Mouse (Mus musculus) midbrain, embryonic 15.5 days (tissue): Measurements from ENCODE around the gene Pcx. TPM values are rescaled to one million over a fixed set of nuclear protein-coding genes. Genes with fewer than 3 reads are reported as not detected.

Source experiments
- ATAC-seq: fragments of 200-750 bp; cut with Nextera tagmentation; replicated peaks from 2 replicates; pipeline ENCODE4 v1.8.0; 2017; ENCODE audit warnings: moderate TSS enrichment
- H3K27ac ChIP-seq: fragments of 300-500 bp; sonication (generic); 2 replicates; pipeline ENCODE4 v1.5.1; 2015; ENCODE audit warnings: mild to moderate bottlenecking, inconsistent platforms
- H3K27me3 ChIP-seq: fragments of 300-500 bp; sonication (generic); replicated peaks from 2 replicates; pipeline ENCODE4 v1.6.1; 2015; ENCODE audit warnings: inconsistent platforms
- H3K36me3 ChIP-seq: fragments of 300-500 bp; sonication (generic); replicated peaks from 2 replicates; pipeline ENCODE4 v1.6.1; 2015; ENCODE audit warnings: inconsistent platforms
- H3K4me1 ChIP-seq: fragments of 300-500 bp; sonication (generic); 2 replicates; pipeline ENCODE4 v1.6.1; 2015; ENCODE audit warnings: inconsistent platforms
- H3K4me2 ChIP-seq: fragments of 300-500 bp; sonication (generic); 2 replicates; pipeline ENCODE4 v1.6.1; 2015; ENCODE audit warnings: inconsistent platforms, mild to moderate bottlenecking, moderate library complexity
- H3K4me3 ChIP-seq: fragments of 300-500 bp; sonication (generic); 2 replicates; pipeline ENCODE4 v1.5.1; 2015; ENCODE audit warnings: mild to moderate bottlenecking, inconsistent platforms
- H3K9ac ChIP-seq: fragments of 300-500 bp; sonication (generic); 2 replicates; pipeline ENCODE4 v1.6.1; 2015; ENCODE audit warnings: mild to moderate bottlenecking, inconsistent platforms
- H3K9me3 ChIP-seq: fragments of 300-500 bp; sonication (generic); 2 replicates; pipeline ENCODE4 v1.6.1; 2016; ENCODE audit warnings: inconsistent platforms
- WGBS: fragments of 180-500 bp; shearing (Covaris S2); methylation state at CpG from one replicate; pipeline ENCODE4 v1.1.7; 2015; ENCODE audit warnings: mixed read lengths; 5-methylcytosine and 5-hydroxymethylcytosine counted together
- polyA plus RNA-seq: library from polyadenylated mRNA; unstranded; fragments of >200 nt; fragmentation: Nextera tagmentation; extraction: Ambion mirVana; gene quantifications from 2 replicates; pipeline ENCODE4 v1.2.1, GENCODE M21; 2015

The Pcx gene
- polyA plus RNA-seq, 1 experiment from 2014 or later = 26.6 TPM

DNA sequence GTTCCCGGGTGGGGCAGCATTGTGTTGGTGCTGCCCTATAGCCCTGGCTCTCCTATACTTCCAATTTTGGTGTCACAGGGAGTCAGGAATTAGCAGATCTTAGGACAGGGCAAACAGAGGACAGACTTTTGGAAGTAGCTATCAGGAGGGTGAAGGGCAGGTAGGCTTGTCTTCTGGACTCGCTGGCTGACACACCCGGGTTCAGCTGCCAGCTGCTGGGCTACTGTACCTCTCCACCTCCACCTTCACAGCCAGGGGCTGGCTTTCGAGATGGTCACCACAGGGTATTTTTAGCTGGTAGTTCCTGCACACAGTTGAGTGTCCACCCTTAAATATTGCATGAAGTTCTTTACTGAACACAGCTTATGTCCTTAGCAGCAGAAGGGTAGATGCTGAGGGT, 98.2 kb downstream of the Pcx start:
- H3K4me2 ChIP-seq = no peak overlapping the region
- H3K9me3 ChIP-seq = no peaks in the 10 kb centered on the region
- no peak for ATAC-seq
- peaks cover 19% of the 10 kb centered on the region for H3K4me1 ChIP-seq
- 85% methylated on average over 4 of the region's 4 CpGs for WGBS
- H3K27me3 ChIP-seq = no peaks in the 10 kb centered on the region
- no peak overlapping the region for H3K9ac ChIP-seq
- no peak overlapping the region for H3K27ac ChIP-seq
- H3K36me3 ChIP-seq = no peaks in the 10 kb centered on the region; the same call in 1 of the 2 replicates
- H3K4me3 ChIP-seq = no peak overlapping the region

DNA sequence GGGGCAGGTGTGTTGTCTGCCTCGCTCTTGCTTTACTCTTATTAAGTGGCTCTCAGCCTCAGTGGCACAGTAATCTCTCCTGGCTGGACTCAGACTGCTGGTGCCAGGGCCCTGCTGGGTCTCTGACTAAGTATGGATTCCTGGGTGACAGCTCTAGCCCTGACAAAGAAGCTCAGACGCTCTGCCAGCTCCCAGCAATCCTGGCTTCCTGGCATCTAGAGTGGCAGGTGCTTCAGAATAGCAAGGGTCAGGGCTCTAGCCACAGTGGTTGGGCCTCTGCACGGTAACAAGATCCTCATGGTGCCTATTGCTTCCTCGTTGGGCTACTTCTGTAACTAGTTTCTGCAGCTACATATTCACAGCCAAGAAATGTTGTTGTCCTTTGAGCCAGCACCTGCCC, 99.8 kb downstream of the Pcx start:
- Histone ChIP-seq H3K4me3 (no peak overlapping the region), H3K9me3 (no peaks in the 10 kb centered on the region), H3K9ac (no peak overlapping the region), H3K27me3 (no peaks in the 10 kb centered on the region), H3K4me2 (no peak overlapping the region), H3K36me3 (no peaks in the 10 kb centered on the region; the same call in 1 of the 2 replicates), H3K4me1 (peaks cover 29% of the 10 kb centered on the region), H3K27ac (no peak overlapping the region)
- WGBS = 68% methylated on average over 4 of the region's 4 CpGs
- ATAC-seq = no peak

DNA sequence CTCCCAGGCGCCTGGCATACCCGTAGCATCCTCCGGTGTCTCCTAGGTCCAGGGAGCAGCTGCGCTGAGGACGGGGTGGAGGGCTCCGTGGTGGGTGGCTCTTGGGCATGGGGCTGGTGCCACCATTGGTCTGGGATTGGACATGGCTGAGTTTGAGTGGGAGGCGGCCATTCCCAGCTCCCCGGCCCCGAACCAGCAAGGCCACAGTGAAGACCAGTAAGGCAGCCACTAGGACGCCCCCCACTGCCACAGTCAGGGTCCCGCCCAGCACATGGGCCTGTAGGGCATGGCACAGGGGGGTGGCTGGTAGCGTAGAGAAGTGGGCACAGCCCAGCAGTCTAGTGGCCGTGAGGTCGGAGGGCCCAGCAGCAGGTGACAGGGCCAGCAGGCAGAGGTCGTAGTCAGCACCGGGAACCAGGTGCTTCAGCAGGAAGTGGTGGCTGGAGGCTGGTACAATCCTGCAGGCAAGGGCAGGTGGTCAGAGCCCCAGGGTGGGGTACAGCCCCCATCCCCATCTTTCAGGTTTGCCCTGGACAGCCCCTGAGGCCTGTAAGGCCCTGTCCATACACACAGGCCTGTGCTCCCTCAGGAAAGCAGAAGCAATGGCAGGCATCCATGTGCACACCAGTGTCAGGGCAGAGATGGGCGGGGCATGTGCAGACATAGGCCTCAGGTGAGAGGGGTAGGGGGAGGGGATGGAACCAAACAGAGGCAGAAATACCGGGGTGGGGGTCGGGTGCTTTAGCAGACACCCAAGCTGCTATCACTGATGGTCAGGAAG, 102.1 kb downstream of the Pcx start:
- H3K9me3 ChIP-seq = no peaks in the 10 kb centered on the region
- no peaks in the 10 kb centered on the region; the same call in 1 of the 2 replicates for H3K36me3 ChIP-seq
- H3K27me3 ChIP-seq = no peaks in the 10 kb centered on the region
- H3K9ac ChIP-seq = no peak overlapping the region
- WGBS = 90% methylated on average over 19 of the region's 19 CpGs
- no peak overlapping the region for H3K4me3 ChIP-seq
- H3K4me2 ChIP-seq = no peak overlapping the region
- no peak overlapping the region for H3K27ac ChIP-seq
- no peak for ATAC-seq
- peaks cover 38% of the 10 kb centered on the region for H3K4me1 ChIP-seq

DNA sequence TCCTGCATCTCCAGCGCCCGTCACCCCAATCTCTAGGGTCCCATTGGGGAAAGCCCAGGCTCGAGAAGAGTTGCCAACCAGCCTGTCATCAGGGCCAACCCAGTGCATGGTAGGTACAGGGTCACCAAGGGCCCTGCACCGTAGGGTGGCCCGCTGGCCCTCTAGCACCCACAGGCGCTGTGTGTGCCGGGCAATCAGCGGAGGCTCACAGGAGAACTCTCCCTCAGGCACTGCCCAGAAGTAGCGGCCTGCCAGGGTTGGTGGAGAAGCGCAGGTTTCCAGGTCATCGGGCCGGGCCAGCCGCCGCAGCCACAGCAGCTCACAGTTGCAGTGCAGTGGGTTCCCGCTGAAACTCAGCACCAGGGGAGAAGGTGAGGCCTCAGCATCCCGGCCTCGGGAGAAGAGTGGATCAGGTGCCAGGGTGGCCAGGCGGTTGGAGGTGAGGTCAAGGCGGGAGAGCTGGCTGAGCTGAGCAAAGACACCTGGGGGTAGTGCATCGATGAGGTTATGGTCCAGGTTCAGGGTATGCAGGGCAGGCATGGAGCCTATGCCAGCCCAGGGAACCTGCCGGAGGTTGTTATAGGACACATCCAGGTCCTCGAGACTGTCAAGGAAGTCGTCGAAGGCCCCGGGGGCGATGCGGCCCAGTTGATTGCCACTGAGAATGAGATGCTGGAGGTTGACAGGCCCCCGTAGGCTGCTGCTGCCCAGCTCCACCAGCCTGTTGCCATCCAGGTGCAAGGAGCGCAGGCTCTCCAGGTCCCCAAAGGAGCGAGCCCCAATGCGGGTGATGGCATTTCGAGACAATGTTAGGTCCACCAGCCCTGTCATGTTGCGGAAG, 103.4 kb downstream of the Pcx start:
- Histone ChIP-seq H3K4me3 (peak overlapping the region; percentile 74), H3K9ac (peak overlapping the region; percentile 6; the same call in 1 of the 2 replicates), H3K27me3 (no peaks in the 10 kb centered on the region), H3K4me2 (peak overlapping the region; percentile 83), H3K4me1 (peaks cover 42% of the 10 kb centered on the region), H3K27ac (no peak overlapping the region), H3K36me3 (no peaks in the 10 kb centered on the region; the same call in 1 of the 2 replicates), H3K9me3 (no peaks in the 10 kb centered on the region)
- ATAC-seq = no peak
- 90% methylated on average over 33 of the region's 33 CpGs for WGBS

DNA sequence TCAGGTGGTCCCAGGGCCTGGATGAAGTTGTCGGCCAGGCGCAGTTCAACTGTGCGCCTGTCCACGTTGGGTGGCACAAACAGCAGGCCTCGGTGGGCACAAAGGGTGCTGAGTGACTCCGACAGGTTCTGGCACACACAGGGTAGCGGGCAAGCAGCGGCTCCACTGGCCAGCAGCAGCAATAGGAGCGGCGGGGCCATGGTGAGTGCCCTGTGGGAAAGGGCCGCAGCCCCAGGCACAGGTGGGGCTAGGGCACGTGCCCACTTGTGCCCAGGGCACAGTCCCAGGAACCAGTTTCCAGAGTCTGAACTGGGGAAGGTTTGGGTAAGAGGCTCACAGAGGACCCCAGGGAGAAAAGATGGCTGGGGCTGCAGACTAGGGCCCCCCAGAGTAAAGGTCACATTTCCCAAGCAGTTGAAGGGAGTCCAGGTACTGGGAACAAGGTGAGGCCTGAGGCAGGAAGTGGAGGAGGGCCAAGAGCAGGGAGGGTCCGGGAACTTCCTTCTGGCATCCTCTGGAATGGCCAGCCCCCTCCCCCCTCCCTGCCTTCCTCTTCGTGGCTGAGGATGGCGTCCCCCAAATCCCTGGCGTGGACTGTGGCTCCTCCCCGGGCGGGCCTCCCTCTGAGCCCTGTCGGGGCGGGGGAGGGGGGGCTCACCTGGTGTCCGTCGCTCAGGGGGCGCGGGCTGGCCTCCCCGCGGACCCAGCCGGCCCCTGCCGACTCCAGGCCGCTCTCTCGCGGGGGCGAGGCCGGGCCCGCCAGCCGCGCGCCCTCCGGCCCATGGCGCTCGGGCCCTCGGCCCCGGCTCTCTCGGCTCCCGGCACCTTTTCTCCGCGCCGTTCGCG, 104.3 kb downstream of the Pcx start:
- H3K4me2 ChIP-seq = peak overlapping the region; percentile 83
- peak overlapping the region; percentile 95 for H3K27ac ChIP-seq
- peaks cover 42% of the 10 kb centered on the region for H3K4me1 ChIP-seq
- H3K9me3 ChIP-seq = no peaks in the 10 kb centered on the region
- 17% methylated on average over 46 of the region's 49 CpGs for WGBS
- H3K4me3 ChIP-seq = peak overlapping the region; percentile 74
- ATAC-seq = peak; percentile 8; the same call in 1 of the 2 replicates
- no peaks in the 10 kb centered on the region for H3K27me3 ChIP-seq
- H3K36me3 ChIP-seq = no peaks in the 10 kb centered on the region; the same call in 1 of the 2 replicates
- H3K9ac ChIP-seq = peak overlapping the region; percentile 91

DNA sequence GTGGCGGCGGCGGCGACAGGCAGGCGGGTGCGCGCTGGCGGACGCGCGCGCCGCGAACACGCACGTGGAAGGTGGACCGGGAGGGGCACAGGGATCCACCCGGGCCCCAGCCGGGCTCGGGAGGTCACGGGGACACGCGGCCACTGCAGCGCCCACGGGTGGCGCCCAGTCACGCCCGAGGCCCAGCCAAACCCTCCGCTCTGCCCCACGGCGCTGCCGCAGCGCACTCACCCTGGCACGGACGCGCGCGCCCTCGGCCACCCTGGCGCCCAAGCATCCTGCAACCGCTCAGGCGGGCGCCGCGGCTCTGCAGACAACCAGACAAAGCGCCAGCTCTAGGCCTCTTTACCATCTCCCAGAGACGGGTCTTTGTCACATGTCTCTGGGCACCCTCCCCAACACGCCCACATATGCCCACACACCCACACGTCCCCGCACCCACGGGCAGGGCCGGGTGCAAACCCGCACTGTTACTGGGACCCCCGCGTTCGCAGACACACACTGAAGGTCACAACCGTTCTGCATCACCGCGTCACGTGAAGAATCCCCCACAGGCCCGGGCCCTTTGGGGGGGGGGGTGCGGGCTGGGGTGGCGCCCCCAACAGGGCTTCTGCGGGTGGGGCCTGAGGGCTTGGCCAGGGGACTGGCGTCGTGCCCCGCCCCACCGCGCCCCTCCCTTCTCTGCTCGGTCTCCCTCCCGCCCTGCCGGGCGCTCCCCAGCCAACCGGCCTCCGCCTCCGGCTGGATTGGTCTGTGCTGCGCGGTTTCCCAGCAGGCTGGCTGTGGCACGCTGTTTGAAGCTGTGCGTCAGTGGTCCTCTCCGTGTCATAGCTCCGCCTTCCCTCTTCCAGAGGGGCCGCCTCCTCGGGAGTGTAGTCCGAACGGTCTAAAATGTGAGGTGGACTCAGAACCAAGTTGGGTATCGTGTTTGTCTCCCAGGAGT, 105.2 kb downstream of the Pcx start, which contains the start of gene Lrfn4:
TSS of gene Lrfn4 (minus strand) at position 517 of the 943 bp plus-strand sequence.
- ATAC-seq = peak; percentile 89
- Histone ChIP-seq H3K36me3 (no peaks in the 10 kb centered on the region; the same call in 1 of the 2 replicates), H3K9me3 (no peaks in the 10 kb centered on the region), H3K27ac (peak within 1 kb of the TSS; percentile 95), H3K4me2 (peak within 1 kb of the TSS; percentile 83), H3K4me1 (peaks cover 42% of the 10 kb centered on the region), H3K27me3 (no peaks in the 10 kb centered on the region), H3K4me3 (peak within 1 kb of the TSS; percentile 74), H3K9ac (peak within 1 kb of the TSS; percentile 91)
- WGBS = under 1% methylated on average over 67 of the region's 87 CpGs

DNA sequence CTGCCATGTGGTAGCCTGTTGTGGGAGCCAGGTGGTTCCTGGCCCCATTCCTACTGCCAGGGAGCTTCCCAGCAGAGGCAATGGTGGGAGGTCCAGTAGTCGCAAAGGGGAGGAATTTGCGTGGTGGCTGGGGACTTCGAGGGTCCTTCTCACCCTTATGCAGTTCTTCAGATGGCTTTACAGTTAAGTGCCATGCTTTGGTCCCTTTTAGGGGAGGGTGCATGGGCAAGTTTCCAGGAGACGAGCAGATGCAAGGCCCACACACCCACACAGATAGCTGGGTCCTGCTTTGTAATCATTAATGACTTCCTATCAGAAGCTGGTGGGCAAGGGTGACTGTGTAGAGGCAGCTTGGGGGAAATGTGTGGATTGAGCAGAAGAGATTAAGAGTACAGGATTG, 106.3 kb downstream of the Pcx start:
- Histone ChIP-seq H3K27ac (no peak overlapping the region), H3K36me3 (peaks cover 1% of the 10 kb centered on the region), H3K4me3 (no peak overlapping the region), H3K4me1 (peaks cover 42% of the 10 kb centered on the region), H3K4me2 (no peak overlapping the region), H3K9ac (no peak overlapping the region), H3K9me3 (no peaks in the 10 kb centered on the region), H3K27me3 (no peaks in the 10 kb centered on the region)
- no peak for ATAC-seq
- WGBS = 37% methylated on average over 4 of the region's 4 CpGs

DNA sequence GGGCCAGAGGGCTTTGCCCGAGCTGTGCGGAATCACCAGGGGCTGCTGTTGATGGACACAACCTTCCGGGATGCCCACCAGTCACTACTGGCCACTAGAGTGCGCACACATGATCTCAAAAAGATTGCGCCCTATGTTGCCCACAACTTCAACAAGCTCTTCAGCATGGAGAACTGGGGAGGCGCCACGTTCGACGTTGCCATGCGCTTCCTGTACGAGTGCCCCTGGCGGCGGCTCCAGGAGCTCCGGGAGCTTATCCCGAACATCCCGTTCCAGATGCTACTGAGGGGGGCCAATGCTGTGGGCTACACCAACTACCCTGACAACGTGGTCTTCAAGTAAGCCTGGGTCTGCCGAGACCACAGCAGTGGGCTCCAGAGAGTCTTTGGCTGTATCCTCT, 107.9 kb downstream of the Pcx start:
- no peak overlapping the region for H3K4me3 ChIP-seq
- no peak overlapping the region for H3K27ac ChIP-seq
- no peak for ATAC-seq
- H3K36me3 ChIP-seq = peaks cover 11% of the 10 kb centered on the region
- WGBS = 29% methylated on average over 18 of the region's 18 CpGs
- no peaks in the 10 kb centered on the region for H3K9me3 ChIP-seq
- no peaks in the 10 kb centered on the region for H3K27me3 ChIP-seq
- H3K9ac ChIP-seq = no peak overlapping the region
- H3K4me2 ChIP-seq = no peak overlapping the region
- peaks cover 27% of the 10 kb centered on the region for H3K4me1 ChIP-seq

DNA sequence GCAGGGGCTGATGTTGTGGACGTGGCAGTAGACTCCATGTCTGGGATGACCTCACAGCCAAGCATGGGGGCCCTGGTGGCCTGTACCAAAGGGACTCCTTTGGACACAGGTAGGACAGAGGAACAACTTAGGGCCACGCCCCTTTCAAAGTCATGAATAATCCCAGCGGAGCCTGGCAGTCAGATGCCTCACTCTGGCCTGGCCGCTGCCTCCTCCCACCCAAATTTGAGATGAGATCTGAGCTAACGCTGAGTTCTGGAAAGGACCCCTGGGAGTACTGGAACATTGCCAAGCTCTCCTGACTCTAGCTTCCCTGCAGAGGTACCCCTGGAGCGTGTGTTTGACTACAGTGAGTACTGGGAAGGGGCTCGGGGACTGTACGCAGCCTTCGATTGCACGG, 109.2 kb downstream of the Pcx start:
- Histone ChIP-seq H3K4me1 (peaks cover 20% of the 10 kb centered on the region), H3K27ac (no peak overlapping the region), H3K36me3 (peaks cover 17% of the 10 kb centered on the region), H3K9me3 (no peaks in the 10 kb centered on the region), H3K4me2 (no peak overlapping the region), H3K9ac (no peak overlapping the region), H3K4me3 (no peak overlapping the region), H3K27me3 (no peaks in the 10 kb centered on the region)
- ATAC-seq = no peak
- 87% methylated on average over 10 of the region's 10 CpGs for WGBS

DNA sequence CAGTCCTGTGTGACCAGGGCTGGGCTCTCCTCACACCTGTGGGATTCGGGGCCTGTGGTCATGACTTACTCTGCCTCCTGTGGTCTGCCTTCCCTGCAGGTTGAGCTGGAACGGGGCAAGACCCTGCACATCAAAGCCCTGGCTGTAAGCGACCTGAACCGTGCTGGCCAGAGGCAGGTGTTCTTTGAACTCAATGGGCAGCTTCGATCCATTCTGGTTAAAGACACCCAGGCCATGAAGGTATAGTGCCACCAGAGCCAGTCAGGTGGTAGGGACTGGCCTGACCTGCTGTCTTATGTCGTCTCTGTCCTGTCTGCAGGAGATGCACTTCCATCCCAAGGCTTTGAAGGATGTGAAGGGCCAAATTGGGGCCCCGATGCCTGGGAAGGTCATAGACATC, 110.4 kb downstream of the Pcx start:
- Histone ChIP-seq H3K4me3 (no peak overlapping the region), H3K9ac (no peak overlapping the region), H3K4me1 (peaks cover 25% of the 10 kb centered on the region), H3K36me3 (peaks cover 17% of the 10 kb centered on the region), H3K4me2 (no peak overlapping the region), H3K9me3 (no peaks in the 10 kb centered on the region), H3K27me3 (no peaks in the 10 kb centered on the region), H3K27ac (no peak overlapping the region)
- no peak for ATAC-seq
- WGBS = 94% methylated on average over 7 of the region's 7 CpGs

DNA sequence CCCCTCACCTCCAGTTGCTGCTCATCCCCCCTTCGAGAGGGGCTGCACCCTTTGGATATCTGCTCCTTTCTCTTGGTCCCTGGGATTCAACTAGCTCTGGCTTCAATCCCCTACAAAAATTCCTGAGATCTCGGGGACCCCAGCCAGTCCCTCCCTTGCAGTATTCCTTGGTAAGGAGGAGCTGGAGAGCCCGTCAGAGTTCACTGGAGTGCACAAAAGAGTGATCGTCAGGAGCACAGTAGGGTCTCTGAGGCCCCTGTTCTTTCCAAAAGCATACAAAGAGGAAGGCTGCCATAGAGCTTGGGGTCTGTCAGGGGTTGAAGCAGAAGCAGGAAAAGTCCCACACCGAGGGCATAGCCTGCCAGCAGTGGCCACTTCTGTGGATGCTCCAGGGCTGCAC, 112.5 kb downstream of the Pcx start:
- ATAC-seq = no peak
- WGBS = 71% methylated on average over 5 of the region's 5 CpGs
- no peak overlapping the region for H3K4me2 ChIP-seq
- H3K27me3 ChIP-seq = no peaks in the 10 kb centered on the region
- peaks cover 17% of the 10 kb centered on the region for H3K36me3 ChIP-seq
- H3K4me3 ChIP-seq = no peak overlapping the region
- no peak overlapping the region for H3K9ac ChIP-seq
- no peaks in the 10 kb centered on the region for H3K9me3 ChIP-seq
- no peak overlapping the region for H3K27ac ChIP-seq
- peaks cover 31% of the 10 kb centered on the region for H3K4me1 ChIP-seq
